Mouse (Mus musculus) ovary, postnatal 10 days (tissue): ENCODE measurements at regions not wholly inside any gene's neighbourhood (a gene's known extent, or its start where the extent isn't known, plus 50 kb on each side); places are given as distances from the start of the nearest gene placed in this dataset.

Experiments
- DNase-seq: peaks from one replicate; pipeline ENCODE4 v3.0.0; 2022; ENCODE audit warnings: low spot score

GRCm38 (mm10) chr19:26261530-26261929 lies 343.3 kb upstream of the Smarca2 start:
- no peak for DNase-seq

GRCm38 (mm10) chr19:26296360-26296759 lies 308.5 kb upstream of the Smarca2 start:
- DNase-seq: no peak

GRCm38 (mm10) chr19:26308477-26309135 lies 296.2 kb upstream of the Smarca2 start:
- DNase-seq: no peak

GRCm38 (mm10) chr19:26318977-26319376 lies 285.9 kb upstream of the Smarca2 start:
- no peak for DNase-seq

- no peak for DNase-seq
These were observed 281.2 kb upstream of the Smarca2 start for GRCm38 (mm10) chr19:26323682-26324081.

- DNase-seq: no peak
These were observed 265.7 kb upstream of the Smarca2 start for GRCm38 (mm10) chr19:26339120-26339519.

- no peak for DNase-seq
These were observed 264.7 kb upstream of the Smarca2 start for GRCm38 (mm10) chr19:26340155-26340554.

- no peak for DNase-seq
These were observed 249.8 kb upstream of the Smarca2 start for GRCm38 (mm10) chr19:26355054-26355453.

GRCm38 (mm10) chr19:26383961-26384381 lies 220.9 kb upstream of the Smarca2 start:
- no peak for DNase-seq

- no peak for DNase-seq
These were observed 218.8 kb upstream of the Smarca2 start for GRCm38 (mm10) chr19:26386075-26386474.

GRCm38 (mm10) chr19:26412684-26413083 lies 192.2 kb upstream of the Smarca2 start:
- no peak for DNase-seq

GRCm38 (mm10) chr19:26414476-26415024 lies 190.3 kb upstream of the Smarca2 start:
- DNase-seq: no peak

GRCm38 (mm10) chr19:26419781-26420180 lies 185.1 kb upstream of the Smarca2 start:
- no peak for DNase-seq

GRCm38 (mm10) chr19:26439163-26439562 lies 165.7 kb upstream of the Smarca2 start:
- no peak for DNase-seq

- DNase-seq: no peak
These were observed 159.5 kb upstream of the Smarca2 start for GRCm38 (mm10) chr19:26445309-26445708.

- no peak for DNase-seq
These were observed 157.3 kb upstream of the Smarca2 start for GRCm38 (mm10) chr19:26447427-26448023.

- no peak for DNase-seq
These were observed 143.1 kb upstream of the Smarca2 start for GRCm38 (mm10) chr19:26461712-26462111.

- DNase-seq: no peak
These were observed 139.6 kb upstream of the Smarca2 start for GRCm38 (mm10) chr19:26465228-26465627.

GRCm38 (mm10) chr19:26466244-26466643 lies 138.6 kb upstream of the Smarca2 start:
- DNase-seq: no peak

- DNase-seq: no peak
These were observed 137.6 kb upstream of the Smarca2 start for GRCm38 (mm10) chr19:26467179-26467651.

GRCm38 (mm10) chr19:26472659-26473058 lies 132.2 kb upstream of the Smarca2 start:
- DNase-seq: no peak

- DNase-seq: no peak
These were observed 131.6 kb upstream of the Smarca2 start for GRCm38 (mm10) chr19:26473211-26473610.

GRCm38 (mm10) chr19:26475197-26475596 lies 129.7 kb upstream of the Smarca2 start:
- no peak for DNase-seq
